Mouse (Mus musculus): ENCODE measurements around the gene Dcpp1. TPM values are rescaled to one million over a fixed set of nuclear protein-coding genes. Genes with fewer than 3 reads are reported as not detected.
"Not testable (repeated sequence)": the region's sequence is repeated elsewhere in the genome, so short reads cannot be mapped to it uniquely, and the experiment has no call there.

Dcpp1 gene
- polyA plus RNA-seq, 1 experiment: not detected

DNA sequence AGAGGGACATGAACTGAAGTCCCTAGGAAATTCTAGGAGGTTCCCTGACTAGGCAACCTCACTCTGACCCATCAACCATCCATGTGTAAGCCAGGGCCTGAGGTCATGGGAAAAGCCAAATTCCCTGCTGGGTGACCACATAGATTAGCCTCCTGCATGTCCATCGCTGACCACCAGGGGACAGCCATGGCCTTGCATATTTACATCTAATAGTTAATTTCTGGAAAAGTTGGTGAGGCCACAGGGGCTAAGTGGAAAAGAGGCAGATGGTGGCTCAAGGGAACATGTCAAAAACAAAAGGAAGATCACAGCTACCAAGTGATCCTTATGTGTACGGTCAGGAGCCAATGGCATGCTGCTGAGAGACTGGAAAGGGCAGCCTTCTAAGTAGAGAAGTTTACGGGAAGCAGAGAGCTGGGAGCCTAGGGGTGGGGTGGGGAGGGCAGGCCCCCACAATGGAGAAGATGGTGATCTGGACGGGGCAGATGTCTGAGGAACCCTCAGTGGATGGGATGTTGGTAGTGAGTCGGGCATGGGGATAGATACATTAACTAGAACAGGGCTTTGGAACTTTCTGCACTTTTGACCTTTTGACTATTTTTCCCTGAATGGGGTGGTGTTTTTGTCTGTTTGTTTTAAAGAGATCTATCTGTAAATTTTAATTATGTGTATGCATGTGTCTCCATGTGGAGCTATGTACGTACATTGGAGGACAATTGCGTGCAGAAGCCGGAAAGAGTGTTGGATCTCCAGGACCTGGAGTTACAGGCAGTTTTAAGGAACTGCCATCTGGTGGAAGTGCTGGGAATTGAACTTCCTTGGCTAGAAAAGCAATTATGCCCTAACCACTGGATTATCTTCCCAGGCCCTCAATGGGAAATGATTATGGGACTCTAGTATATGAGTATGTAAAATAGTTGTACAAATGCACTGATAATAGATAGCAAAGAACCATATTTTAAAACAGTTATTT lies 6.5 kb upstream of the Dcpp1 start:
- peak; percentile 37 to 55 for DNase-seq
- WGBS: 27% methylated on average over 8 of the region's 8 CpGs

GRCm38 (mm10) chr17:23876741-23877140 lies 3.9 kb upstream of the Dcpp1 start:
- no peak overlapping the region; the same call in 1 of the 2 replicates for H3K27ac ChIP-seq (ENCODE audit: insufficient read depth, low read length)
- no peak overlapping the region for H3K4me3 ChIP-seq (replicated peaks; ENCODE audit: insufficient read depth, low read depth, low read length)
- peak in 1 of 2 experiments; percentile 10 for DNase-seq
- TF ChIP-seq POLR2A (IDR thresholded peaks at IDR 0.05; ENCODE audit: borderline replicate concordance, insufficient read depth, low read length) (no peak), CTCF (IDR thresholded peaks at IDR 0.05; ENCODE audit: borderline replicate concordance, insufficient read depth, low read depth, low read length) (no peak)
- H3K4me1 ChIP-seq (ENCODE audit: control insufficient read depth, insufficient read depth, low read length): no peaks in the 10 kb centered on the region
- 29% methylated on average over 3 of the region's 3 CpGs for WGBS
- H3K27me3 ChIP-seq (ENCODE audit: control insufficient read depth, insufficient read depth, low read length): no peaks in the 10 kb centered on the region

More for the DNA sequence above, 6.5 kb upstream of the Dcpp1 start:
- TF ChIP-seq CTCF (IDR thresholded peaks at IDR 0.05; ENCODE audit: borderline replicate concordance, insufficient read depth, low read depth, low read length) (peak; percentile 78), POLR2A (IDR thresholded peaks at IDR 0.05; ENCODE audit: borderline replicate concordance, insufficient read depth, low read length) (no peak)
- Histone ChIP-seq H3K4me3 (replicated peaks; ENCODE audit: insufficient read depth, low read depth, low read length) (no peak overlapping the region), H3K27ac (ENCODE audit: insufficient read depth, low read length) (no peak overlapping the region), H3K4me1 (ENCODE audit: control insufficient read depth, insufficient read depth, low read length) (no peaks in the 10 kb centered on the region), H3K27me3 (ENCODE audit: control insufficient read depth, insufficient read depth, low read length) (no peaks in the 10 kb centered on the region)

DNA sequence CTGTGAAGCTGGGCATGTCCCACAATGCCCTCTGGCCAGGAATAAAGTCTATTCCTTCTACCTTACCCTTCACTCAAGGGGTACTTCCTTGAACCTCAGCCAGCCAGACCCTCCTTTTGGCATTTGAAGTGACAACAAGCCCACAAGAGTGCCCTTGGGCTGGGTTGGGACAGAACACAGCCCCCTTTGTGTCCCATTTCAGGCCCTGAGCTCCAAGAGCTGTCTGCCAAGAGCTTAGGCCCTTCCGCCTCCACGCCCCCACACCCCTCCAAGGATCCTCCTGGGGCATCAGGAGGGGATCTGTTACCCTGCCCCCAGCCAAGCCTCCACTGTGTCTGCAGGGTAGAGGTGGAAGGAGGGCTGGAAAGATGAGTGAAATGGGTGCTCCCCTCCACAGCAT lies 3.5 kb upstream of the Dcpp1 start:
- Histone ChIP-seq H3K27ac (ENCODE audit: insufficient read depth, low read length) (no peak overlapping the region), H3K4me1 (ENCODE audit: control insufficient read depth, insufficient read depth, low read length) (no peaks in the 10 kb centered on the region), H3K4me3 (replicated peaks; ENCODE audit: insufficient read depth, low read depth, low read length) (no peak overlapping the region), H3K27me3 (ENCODE audit: control insufficient read depth, insufficient read depth, low read length) (no peaks in the 10 kb centered on the region)
- DNase-seq: no peak
- TF ChIP-seq POLR2A (IDR thresholded peaks at IDR 0.05; ENCODE audit: borderline replicate concordance, insufficient read depth, low read length) (no peak), CTCF (IDR thresholded peaks at IDR 0.05; ENCODE audit: borderline replicate concordance, insufficient read depth, low read depth, low read length) (no peak)
- 59% methylated on average over 2 of the region's 2 CpGs for WGBS

DNA sequence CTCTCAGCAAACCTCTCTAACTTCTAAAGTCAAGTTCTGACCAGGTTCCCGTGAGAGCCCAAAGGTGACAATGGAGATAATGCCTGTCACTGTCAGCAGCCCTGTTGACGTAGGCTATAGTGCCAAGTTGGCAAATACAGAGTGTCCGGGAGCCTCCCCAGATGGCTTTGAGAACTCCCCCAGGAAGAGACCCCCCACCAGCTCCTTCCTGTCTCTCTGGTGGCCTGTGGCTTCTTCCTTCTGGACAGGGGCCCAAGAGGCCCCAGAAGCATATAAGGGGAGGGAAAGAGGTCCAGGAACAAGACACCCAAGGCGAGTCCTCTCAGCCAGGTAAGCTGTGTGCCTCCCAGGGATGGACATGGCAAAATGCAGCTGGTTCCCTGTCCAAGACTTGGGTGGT lies 36.5 kb downstream of the Dcpp1 start, which contains the start of gene Dcpp3:
Gene Dcpp3 (plus strand): TSS at position 301 of the 400 bp plus-strand sequence.
- not testable (repeated sequence) for H3K27me3 ChIP-seq (ENCODE audit: control insufficient read depth, insufficient read depth, low read length); DNase-seq; H3K4me1 ChIP-seq (ENCODE audit: control insufficient read depth, insufficient read depth, low read length); H3K4me3 ChIP-seq (replicated peaks; ENCODE audit: insufficient read depth, low read depth, low read length); H3K27ac ChIP-seq (ENCODE audit: insufficient read depth, low read length)
- 46% methylated on average over 4 of the region's 4 CpGs for WGBS

DNA sequence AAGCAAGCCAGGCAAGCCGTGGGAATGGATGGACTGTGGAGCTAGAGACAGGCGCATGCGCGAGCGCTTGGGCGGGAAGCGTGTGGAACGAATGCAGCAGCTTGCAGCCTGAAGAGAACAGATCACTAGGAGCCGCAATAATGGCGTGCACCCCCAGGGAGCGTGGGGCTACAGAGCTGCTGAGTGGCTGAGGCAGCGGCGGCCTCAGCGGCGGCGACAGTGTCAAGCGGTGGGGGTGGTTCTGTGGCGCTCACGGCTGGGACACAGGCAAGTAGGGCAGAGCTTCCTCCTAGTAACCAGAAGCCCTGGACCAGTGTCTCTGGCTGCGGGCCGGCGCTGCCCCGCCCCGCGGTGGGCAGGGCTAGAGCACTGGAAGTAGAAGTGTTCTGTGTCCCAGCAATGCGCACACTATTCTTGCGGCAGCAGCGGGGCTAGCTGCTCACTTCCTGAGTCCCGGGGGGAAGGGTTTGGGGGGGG lies 43.9 kb downstream of the Dcpp1 start:
- Histone ChIP-seq H3K27ac (ENCODE audit: insufficient read depth, low read length) (peak overlapping the region; percentile 14), H3K27me3 (ENCODE audit: control insufficient read depth, insufficient read depth, low read length) (no peaks in the 10 kb centered on the region), H3K4me3 (replicated peaks; ENCODE audit: insufficient read depth, low read depth, low read length) (peak overlapping the region; percentile 54), H3K4me1 (ENCODE audit: control insufficient read depth, insufficient read depth, low read length) (no peaks in the 10 kb centered on the region; the same call in 1 of the 2 replicates)
- WGBS: under 1% methylated on average over 29 of the region's 29 CpGs
- peak; percentile 93 to 95 for DNase-seq
- TF ChIP-seq CTCF (IDR thresholded peaks at IDR 0.05; ENCODE audit: borderline replicate concordance, insufficient read depth, low read depth, low read length) (no peak), POLR2A (IDR thresholded peaks at IDR 0.05; ENCODE audit: borderline replicate concordance, insufficient read depth, low read length) (peak; percentile 57)

GRCm38 (mm10) chr17:23925090-23925493 lies 44.4 kb downstream of the Dcpp1 start:
- Histone ChIP-seq H3K4me3 (replicated peaks; ENCODE audit: insufficient read depth, low read depth, low read length) (peak overlapping the region; percentile 54), H3K27ac (ENCODE audit: insufficient read depth, low read length) (peak overlapping the region; percentile 65), H3K4me1 (ENCODE audit: control insufficient read depth, insufficient read depth, low read length) (no peaks in the 10 kb centered on the region; the same call in 1 of the 2 replicates), H3K27me3 (ENCODE audit: control insufficient read depth, insufficient read depth, low read length) (no peaks in the 10 kb centered on the region)
- whole genome bisulfite sequencing: 0% methylated on average over 14 of the region's 14 CpGs
- no peak for TF ChIP-seq CTCF (IDR thresholded peaks at IDR 0.05; ENCODE audit: borderline replicate concordance, insufficient read depth, low read depth, low read length)
- no peak for TF ChIP-seq POLR2A (IDR thresholded peaks at IDR 0.05; ENCODE audit: borderline replicate concordance, insufficient read depth, low read length)
- peak; percentile 76 to 79 for DNase-seq

DNA sequence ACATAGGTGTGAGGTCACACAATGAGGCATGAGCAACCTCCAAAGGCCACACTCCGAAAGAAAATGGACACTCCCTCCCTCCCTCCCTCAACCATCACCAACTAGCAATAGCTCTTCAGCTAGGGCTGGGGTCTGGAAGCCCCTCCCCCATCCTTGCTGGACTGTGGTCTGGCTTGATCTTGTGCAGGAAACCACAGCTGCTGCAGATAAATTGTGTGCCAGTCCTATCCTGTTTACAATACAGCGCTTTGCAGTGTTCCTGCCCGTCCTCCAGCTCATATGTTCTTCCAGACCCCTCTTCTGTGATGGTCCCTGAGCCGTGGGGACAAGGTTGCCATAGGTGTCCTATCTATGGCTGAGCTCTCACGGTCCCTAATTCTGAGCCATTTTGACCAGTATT lies 50.5 kb downstream of the Dcpp1 start:
- Histone ChIP-seq H3K27ac (ENCODE audit: insufficient read depth, low read length) (no peak overlapping the region), H3K27me3 (ENCODE audit: control insufficient read depth, insufficient read depth, low read length) (no peaks in the 10 kb centered on the region), H3K4me3 (replicated peaks; ENCODE audit: insufficient read depth, low read depth, low read length) (no peak overlapping the region), H3K4me1 (ENCODE audit: control insufficient read depth, insufficient read depth, low read length) (no peaks in the 10 kb centered on the region)
- DNase-seq: no peak
- 90% methylated on average over 5 of the region's 5 CpGs for WGBS
- TF ChIP-seq POLR2A (IDR thresholded peaks at IDR 0.05; ENCODE audit: borderline replicate concordance, insufficient read depth, low read length): no peak
- TF ChIP-seq CTCF (IDR thresholded peaks at IDR 0.05; ENCODE audit: borderline replicate concordance, insufficient read depth, low read depth, low read length): no peak

Other genes starting within 250 kb of the Dcpp1 start
- 0.23 and 0.25 TPM in 2 replicates for gene Mmp25, start 235.6 kb upstream of the Dcpp1 start, polyA plus RNA-seq (2012; rRNA removed)
- not detected in 2 replicates for gene Bicdl2, start 220.4 kb upstream of the Dcpp1 start, polyA plus RNA-seq (2012; rRNA removed)
- 173 and 179 TPM in 2 replicates for gene Hcfc1r1, start 207.3 kb upstream of the Dcpp1 start, polyA plus RNA-seq (2012; rRNA removed)
- 16.1 and 17.1 TPM in 2 replicates for gene Thoc6, start 207.0 kb upstream of the Dcpp1 start, polyA plus RNA-seq (2012; rRNA removed)
- gene Tnfrsf12a, start 203.4 kb upstream of the Dcpp1 start, polyA plus RNA-seq (2012; rRNA removed): 29.1 and 31.3 TPM in 2 replicates
- 0.11 and 0.13 TPM in 2 replicates for gene Cldn6, start 201.6 kb upstream of the Dcpp1 start, polyA plus RNA-seq (2012; rRNA removed)
- 0.52 and 0.79 TPM in 2 replicates for gene Cldn9, start 196.8 kb upstream of the Dcpp1 start, polyA plus RNA-seq (2012; rRNA removed)
- 0.64 and 1.1 TPM in 2 replicates for gene 1520401A03Rik, start 158.1 kb upstream of the Dcpp1 start, polyA plus RNA-seq (2012; rRNA removed)
- 10.3 and 10.6 TPM in 2 replicates for gene Pkmyt1, start 154.5 kb upstream of the Dcpp1 start, polyA plus RNA-seq (2012; rRNA removed)
- gene Paqr4, start 140.0 kb upstream of the Dcpp1 start, polyA plus RNA-seq (2012; rRNA removed): 92.0 and 104 TPM in 2 replicates
- 0.57 and 0.84 TPM in 2 replicates for gene Kremen2, start 135.0 kb upstream of the Dcpp1 start, polyA plus RNA-seq (2012; rRNA removed)
- gene Flywch1, start 109.3 kb upstream of the Dcpp1 start, polyA plus RNA-seq (2012; rRNA removed): 341 and 366 TPM in 2 replicates
- 50.5 and 54.8 TPM in 2 replicates for gene Flywch2, start 94.8 kb upstream of the Dcpp1 start, polyA plus RNA-seq (2012; rRNA removed)
- gene Srrm2, start 90.3 kb upstream of the Dcpp1 start, polyA plus RNA-seq (2012; rRNA removed): 711 and 720 TPM in 2 replicates
- gene Elob, start 51.7 kb upstream of the Dcpp1 start, polyA plus RNA-seq (2012; rRNA removed): 621 and 628 TPM in 2 replicates
- 0.25 TPM in 1 of 2 replicates, not detected in the other for gene Prss33, start 44.8 kb upstream of the Dcpp1 start, polyA plus RNA-seq (2012; rRNA removed)
- gene Prss32, start 37.0 kb upstream of the Dcpp1 start, polyA plus RNA-seq (2012; rRNA removed): not detected in 2 replicates
- gene Prss41, start 36.7 kb upstream of the Dcpp1 start, polyA plus RNA-seq (2012; rRNA removed): 1.6 and 2.3 TPM in 2 replicates
- gene Prss21, start 12.8 kb upstream of the Dcpp1 start, polyA plus RNA-seq (2012; rRNA removed): not detected in 2 replicates
- gene Dcpp2, start within 50 bp of the Dcpp1 start, polyA plus RNA-seq (2012; rRNA removed): not detected in 2 replicates
- gene Dcpp3, start 36.6 kb downstream of the Dcpp1 start, polyA plus RNA-seq (2012; rRNA removed): not detected in 2 replicates
- gene Sbp, start 60.8 kb downstream of the Dcpp1 start, polyA plus RNA-seq (2012; rRNA removed): not detected in 2 replicates
- gene Sbpl, start 74.4 kb downstream of the Dcpp1 start, polyA plus RNA-seq (2012; rRNA removed): not detected in 2 replicates
- gene Prss30, start 99.7 kb downstream of the Dcpp1 start, polyA plus RNA-seq (2012; rRNA removed): 0.11 and 0.16 TPM in 2 replicates
- not detected in 2 replicates for gene Prss22, start 117.2 kb downstream of the Dcpp1 start, polyA plus RNA-seq (2012; rRNA removed)
- 0.19 TPM in 1 of 2 replicates, not detected in the other for gene Prss27, start 157.3 kb downstream of the Dcpp1 start, polyA plus RNA-seq (2012; rRNA removed)
- gene Kctd5, start 192.6 kb downstream of the Dcpp1 start, polyA plus RNA-seq (2012; rRNA removed): 32.8 and 35.6 TPM in 2 replicates

Data from cerebellum, adult 2 months (tissue).